Mouse (Mus musculus) liver, postnatal 0 days (tissue): ENCODE measurements around the gene Cipc.

ENCODE experiments used
- CTCF ChIP-seq: sonication (generic); IDR thresholded peaks from 2 replicates; pipeline ENCODE4 v1.5.1; 2016; ENCODE audit warnings: antibody characterized with exemption, low read depth
- EP300 ChIP-seq: IDR thresholded peaks from 2 replicates; pipeline ENCODE4 v1.6.1; 2016; ENCODE audit warnings: antibody characterized with exemption, low read depth, mild to moderate bottlenecking

- TF ChIP-seq CTCF (no peak), EP300 (no peak)
Measured at GRCm38 (mm10) chr12:86950161-86950960, 3.5 kb downstream of the Cipc start.
